ENCODE assay signal across 8 mouse cellular contexts in genomic region chr15:89149271-89150040, GRCm38 (mm10). TPM values are rescaled to one million over a fixed set of nuclear protein-coding genes. Genes with fewer than 3 reads are reported as not detected.
DNase-seq lines count a peak whose midpoint lies in the region; ATAC-seq and TF ChIP-seq lines count a peak whose summit lies in the region.

Mapk11 (minus strand) TSS chr15:89149628.

- peak within 1 kb of the TSS; percentile 87 for H3K27ac ChIP-seq in layer of hippocampus, adult 2 months
- peak within 1 kb of the TSS; percentile 78; the same call in 1 of the 2 replicates for H3K27ac ChIP-seq in cortical plate, adult 2 months (ENCODE audit: insufficient read depth, low read length)
- H3K27ac ChIP-seq in heart, embryonic 15.5 days = no peak within 1 kb of the TSS; the same call in 1 of the 2 replicates
- H3K27ac ChIP-seq in lung, embryonic 14.5 days (ENCODE audit: low read depth) = 0 out of 2 replicates have a peak within 1 kb of the TSS, but pooled peaks have one; percentile 3

- peaks cover 9% of the 10 kb centered on the region; the same call in 1 of the 2 replicates for H3K36me3 ChIP-seq in heart, embryonic 15.5 days
- H3K36me3 ChIP-seq in lung, embryonic 14.5 days (ENCODE audit: insufficient read depth) = peaks cover 10% of the 10 kb centered on the region; the same call in 1 of the 2 replicates

- peak within 1 kb of the TSS; percentile 97 for H3K4me2 ChIP-seq in heart, embryonic 15.5 days
- H3K4me2 ChIP-seq in lung, embryonic 14.5 days = peak within 1 kb of the TSS; percentile 76

- peaks cover 55% of the 10 kb centered on the region for H3K27me3 ChIP-seq in heart, embryonic 15.5 days
- H3K27me3 ChIP-seq in lung, embryonic 14.5 days (ENCODE audit: insufficient read depth, low read length) = peaks cover 53% of the 10 kb centered on the region

- no peak for TF ChIP-seq POLR2A in cortical plate, adult 2 months (IDR thresholded peaks at IDR 0.05; ENCODE audit: extremely low read depth, insufficient read depth, low read length)

- peak; percentile 56 for ATAC-seq in heart, embryonic 15.5 days (replicated peaks; ENCODE audit: insufficient number of reproducible peaks, insufficient read depth, low FRiP score, low read depth)
- ATAC-seq in lung, embryonic 14.5 days (ENCODE audit: insufficient read depth) = peak; percentile 61

- H3K9ac ChIP-seq in heart, embryonic 15.5 days = peak within 1 kb of the TSS; percentile 64
- peak within 1 kb of the TSS; percentile 62 for H3K9ac ChIP-seq in lung, embryonic 14.5 days

- H3K4me1 ChIP-seq in cortical plate, adult 2 months (ENCODE audit: control insufficient read depth, insufficient read depth, low read length) = peaks cover 3% of the 10 kb centered on the region
- H3K4me1 ChIP-seq in heart, embryonic 15.5 days (replicated peaks) = peaks cover 37% of the 10 kb centered on the region
- H3K4me1 ChIP-seq in lung, embryonic 14.5 days (ENCODE audit: insufficient read depth) = peaks cover 7% of the 10 kb centered on the region

- no peak for TF ChIP-seq CTCF in layer of hippocampus, adult 2 months (conservative IDR thresholded peaks at IDR 0.05)
- no peak for TF ChIP-seq CTCF in cortical plate, adult 2 months (IDR thresholded peaks at IDR 0.05; ENCODE audit: extremely low read depth, insufficient read depth, low read length)
- no peak for TF ChIP-seq CTCF in lung, embryonic 14.5 days (IDR thresholded peaks at IDR 0.05; ENCODE audit: low read depth)

- under 1% methylated on average over 45 of the region's 61 CpGs for WGBS in heart, embryonic 15.5 days
- WGBS in lung, embryonic 14.5 days = under 1% methylated on average over 58 of the region's 61 CpGs

- no peak for DNase-seq in layer of hippocampus, adult 2 months (ENCODE audit: low spot score in 2 of 2)
- DNase-seq in layer of hippocampus, adult 9-11 months = no peak
- DNase-seq in kidney, postnatal 25 days = peak; percentile 54 to 64
- DNase-seq in lung, embryonic 14.5 days = peak; percentile 69
- peak; percentile 63 for DNase-seq in retina, embryonic 14.5 days (ENCODE audit: low spot score)
- no peak for DNase-seq in urinary bladder, adult 18-20 months (ENCODE audit: low spot score in 2 of 2)

- H3K9me3 ChIP-seq in heart, embryonic 15.5 days (replicated peaks) = no peaks in the 10 kb centered on the region
- no peaks in the 10 kb centered on the region for H3K9me3 ChIP-seq in lung, embryonic 14.5 days (ENCODE audit: low read depth, low read length)

- peak within 1 kb of the TSS; percentile 81 for H3K4me3 ChIP-seq in layer of hippocampus, adult 2 months
- H3K4me3 ChIP-seq in cortical plate, adult 2 months (ENCODE audit: insufficient read depth, low read length) = peak within 1 kb of the TSS; percentile 80
- peak within 1 kb of the TSS; percentile 75 for H3K4me3 ChIP-seq in heart, embryonic 15.5 days
- peak within 1 kb of the TSS; percentile 55 for H3K4me3 ChIP-seq in lung, embryonic 14.5 days (ENCODE audit: low read depth, low read length)

RNA-seq across cellular contexts. Expression of gene Mapk11, which starts in this region (rescaled TPM):
- 10 to 100 TPM; 21.6 to 25.8 TPM for total RNA-seq in layer of hippocampus, adult 2 months (2021)
- 91.5 and 93.7 TPM in 2 replicates for polyA plus RNA-seq in cortical plate, adult 2 months (2012; rRNA removed)
- 3.1 and 4.1 TPM in 2 replicates for polyA plus RNA-seq in heart, embryonic 15.5 days (2015; fragmentation: Nextera tagmentation; extraction: Ambion mirVana)
- 11.3 and 13.3 TPM in 2 replicates for polyA plus RNA-seq in lung, embryonic 14.5 days (2014; fragmentation: Nextera tagmentation; extraction: Ambion mirVana)

Comparison
In these comparisons a context has a peak if more than half of its experiments do, and no peak if none do; other contexts are left out.
1. DNase-seq: peak in kidney, postnatal 25 days (2 of 2), lung, embryonic 14.5 days (single experiment) and retina, embryonic 14.5 days (single experiment); none in layer of hippocampus, adult 2 months (0 of 2), layer of hippocampus, adult 9-11 months (single experiment) and urinary bladder, adult 18-20 months (0 of 2).
2. Peak in every context shown above with its lines, with median percentiles within 50 percentile points of each other: H3K4me3 ChIP-seq.